18 mouse cellular contexts compared by ENCODE assay signal in genomic region chr11:67998905-67999304, GRCm38 (mm10). TPM values are rescaled to one million over a fixed set of nuclear protein-coding genes. Genes with fewer than 3 reads are reported as not detected.
DNase-seq lines count a peak whose midpoint lies in the region.
"Had no signal": no experiment of that assay in that cellular context is flagged by ENCODE, and none has a peak within 500 bp of the region (broad histone marks: within the 10 kb centered on the region; RNA-seq: fewer than 3 reads in every experiment).

No protein-coding gene starts in this region.

- DNase-seq in layer of hippocampus, adult 11-12 months (ENCODE audit: low spot score): peak; percentile 17
- no peak for DNase-seq in layer of hippocampus, postnatal 10 days (ENCODE audit: low spot score in 2 of 2)
- peak; percentile 41 to 50 for DNase-seq in right cerebral cortex, adult 2 months (ENCODE audit: low spot score in 2 of 2)
- DNase-seq in right cerebral cortex, postnatal 4 days: no peak
- peak; percentile 9 to 42 for DNase-seq in right cerebral cortex, postnatal 36 days (ENCODE audit: low spot score in 2 of 2)
- DNase-seq in lung, postnatal 36 days: no peak
- DNase-seq in retina, postnatal 1 day: no peak
- DNase-seq: adrenal gland, postnatal 14 days; B cell, adult 2 months; cerebellum, adult 2 months; gastrocnemius, postnatal 36 days; heart, postnatal 10 days; liver; lung, adult 18-20 months; lung, postnatal 4 days; spleen, adult 18-20 months; thymus, postnatal 4 days had no signal

RNA-seq across cellular contexts. Expression of gene Stx8, which starts 32.9 kb away (rescaled TPM):
- total RNA-seq in layer of hippocampus, postnatal 10 days (2021): 10 to 100 TPM; 27.2 to 37.8 TPM

RNA-seq across cellular contexts. Expression of gene Cfap52, which starts 33.5 kb away (rescaled TPM):
- 1 to 10 TPM; 2.8 to 4.0 TPM for total RNA-seq in layer of hippocampus, postnatal 10 days (2021)
- total RNA-seq: adrenal gland, postnatal 14 days; common myeloid progenitor, adult 5-6 weeks; heart, postnatal 10 days had no signal

Comparison
In these comparisons a context has a peak if more than half of its experiments do, and no peak if none do; other contexts are left out.
1. DNase-seq: peak in layer of hippocampus, adult 11-12 months (single experiment), right cerebral cortex, adult 2 months (2 of 2) and right cerebral cortex, postnatal 36 days (2 of 2); none in layer of hippocampus, postnatal 10 days (0 of 2), right cerebral cortex, postnatal 4 days (single experiment), lung, postnatal 36 days (single experiment) and retina, postnatal 1 day (single experiment).